Mouse (Mus musculus) c-Kit-positive CD71-negative TER-119-negative erythroid progenitor cells, embryonic 14.5 days (primary cell): Measurements from ENCODE around the gene Sgtb.
A peak's percentile ranks its signal among the peaks of the same experiment; 100 is the strongest.

ENCODE experiments used
- DNase-seq: peaks from one replicate; pipeline ENCODE4 v3.0.0-alpha.2; 2013; ENCODE audit warnings: low read depth

Gene Sgtb

DNA sequence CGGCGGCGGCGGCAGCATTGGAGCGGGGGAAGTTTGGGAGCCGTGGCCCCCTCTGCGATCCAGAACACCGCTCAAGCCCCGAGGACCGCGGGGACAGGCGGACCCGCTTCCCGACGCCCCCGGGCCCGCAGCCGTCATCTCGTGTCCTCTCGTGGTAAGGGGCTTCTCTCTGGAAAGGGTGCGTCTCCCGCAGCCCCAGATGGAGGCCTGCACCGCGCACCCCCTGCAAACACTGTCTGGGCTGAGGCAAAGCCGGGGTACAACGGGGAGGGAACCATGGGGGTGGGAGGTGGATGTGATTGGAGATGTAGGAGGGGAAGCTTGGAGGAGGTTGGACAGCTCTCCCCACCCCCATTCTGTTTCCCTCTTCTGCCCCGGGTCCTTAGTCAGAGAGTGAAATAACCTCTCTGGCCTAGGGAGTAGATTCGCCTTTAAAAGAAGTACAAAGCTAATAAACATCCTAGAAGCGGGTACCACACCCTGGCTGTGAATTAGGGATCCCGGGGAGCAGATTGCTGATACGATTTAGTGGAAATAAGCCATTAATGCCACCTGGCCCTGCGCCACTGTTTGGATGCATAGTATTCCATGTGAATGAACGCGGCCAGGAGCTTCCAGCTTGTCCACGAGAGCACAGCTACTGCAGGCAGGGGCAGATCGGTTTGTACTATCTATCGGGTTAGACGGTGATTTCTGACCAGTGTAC, 428 bp downstream of the Sgtb start:
- no peak for DNase-seq

DNA sequence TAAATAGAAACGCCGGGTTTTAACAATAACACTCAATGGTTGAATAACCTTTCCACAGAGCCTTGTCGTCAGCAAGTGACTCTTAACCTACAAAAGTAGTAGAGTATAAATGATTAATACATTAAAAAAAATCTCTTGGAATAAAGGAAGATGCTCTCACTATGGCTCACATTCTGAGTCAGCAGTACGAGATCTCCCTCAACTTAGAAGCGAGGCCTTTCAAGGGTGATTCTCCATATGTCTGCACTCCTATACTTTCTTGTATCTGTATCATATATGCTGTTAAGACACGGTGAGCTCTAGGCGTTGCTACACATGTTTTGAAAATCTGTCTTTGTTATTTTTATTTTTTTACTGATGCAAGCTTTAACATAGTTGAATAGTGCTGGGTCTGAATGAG, 985 bp downstream of the Sgtb start:
- no peak for DNase-seq

GRCm38 (mm10) chr13:104112266-104112900, 2.8 kb downstream of the Sgtb start:
- no peak for DNase-seq

- no peak for DNase-seq
Measured at GRCm38 (mm10) chr13:104113782-104114181, 4.2 kb downstream of the Sgtb start.

- no peak for DNase-seq
Measured at GRCm38 (mm10) chr13:104114827-104115226, 5.3 kb downstream of the Sgtb start.

GRCm38 (mm10) chr13:104122078-104122840, 12.7 kb downstream of the Sgtb start:
- DNase-seq, result no peak

DNA sequence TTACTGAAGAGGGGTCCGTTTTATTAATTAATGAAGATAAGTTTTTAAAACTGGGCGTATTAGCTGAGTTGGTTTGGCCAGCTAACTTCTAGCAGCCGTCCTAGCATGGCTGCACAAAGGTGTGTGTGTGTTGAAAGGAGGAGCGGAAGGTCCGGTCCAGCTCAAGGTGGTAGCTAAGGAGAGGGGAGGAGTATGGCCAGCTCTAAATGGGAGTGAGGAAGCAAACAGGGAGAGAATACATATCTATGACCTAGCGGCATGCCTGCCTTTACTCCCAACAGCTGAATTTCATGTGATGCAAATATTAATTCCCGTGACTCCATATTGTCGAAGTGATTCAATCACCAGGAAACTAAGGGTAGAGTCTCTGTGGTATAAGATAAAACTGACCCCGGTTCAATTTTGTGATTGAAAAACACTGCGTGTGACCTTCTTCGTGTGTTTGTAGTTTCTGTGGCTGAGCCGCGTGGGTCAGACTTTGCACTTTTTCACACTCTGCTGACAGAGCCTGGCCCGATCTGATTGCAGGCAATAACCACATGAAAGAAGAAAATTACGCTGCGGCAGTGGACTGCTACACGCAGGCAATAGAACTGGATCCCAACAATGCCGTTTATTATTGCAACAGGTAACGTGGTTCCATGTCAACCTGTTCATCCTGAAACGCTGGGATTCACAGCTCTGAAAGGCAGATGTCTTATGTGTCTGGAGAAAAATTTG, 14.3 kb downstream of the Sgtb start:
- no peak for DNase-seq

GRCm38 (mm10) chr13:104132561-104132960, 23.0 kb downstream of the Sgtb start:
- no peak for DNase-seq

DNA sequence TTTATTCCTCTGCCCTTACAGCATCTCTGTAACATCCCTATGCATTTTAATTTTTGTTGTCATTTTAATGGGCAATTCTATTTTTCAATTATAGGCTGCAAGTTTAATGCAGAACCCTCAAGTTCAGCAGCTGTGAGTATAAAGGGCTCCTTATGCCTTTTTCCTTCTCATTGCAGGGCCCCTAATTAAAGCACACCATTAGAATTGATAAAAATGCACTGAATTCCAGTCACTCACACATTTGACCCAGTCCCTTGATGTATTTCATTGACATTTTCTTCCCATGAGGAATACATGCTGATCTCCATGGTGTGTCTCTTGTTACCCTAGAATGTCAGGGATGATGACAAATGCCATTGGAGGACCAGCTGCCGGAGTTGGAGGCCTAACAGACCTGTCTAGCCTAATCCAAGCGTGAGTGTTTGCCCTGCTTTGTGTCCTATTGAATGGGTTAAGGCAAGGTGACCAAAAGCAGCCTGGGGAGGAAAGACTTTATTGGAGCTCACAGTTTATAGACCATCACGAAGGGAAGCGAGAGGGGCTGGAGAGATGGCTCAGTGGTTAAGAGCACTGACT, 25.1 kb downstream of the Sgtb start:
- DNase-seq, result no peak

DNA sequence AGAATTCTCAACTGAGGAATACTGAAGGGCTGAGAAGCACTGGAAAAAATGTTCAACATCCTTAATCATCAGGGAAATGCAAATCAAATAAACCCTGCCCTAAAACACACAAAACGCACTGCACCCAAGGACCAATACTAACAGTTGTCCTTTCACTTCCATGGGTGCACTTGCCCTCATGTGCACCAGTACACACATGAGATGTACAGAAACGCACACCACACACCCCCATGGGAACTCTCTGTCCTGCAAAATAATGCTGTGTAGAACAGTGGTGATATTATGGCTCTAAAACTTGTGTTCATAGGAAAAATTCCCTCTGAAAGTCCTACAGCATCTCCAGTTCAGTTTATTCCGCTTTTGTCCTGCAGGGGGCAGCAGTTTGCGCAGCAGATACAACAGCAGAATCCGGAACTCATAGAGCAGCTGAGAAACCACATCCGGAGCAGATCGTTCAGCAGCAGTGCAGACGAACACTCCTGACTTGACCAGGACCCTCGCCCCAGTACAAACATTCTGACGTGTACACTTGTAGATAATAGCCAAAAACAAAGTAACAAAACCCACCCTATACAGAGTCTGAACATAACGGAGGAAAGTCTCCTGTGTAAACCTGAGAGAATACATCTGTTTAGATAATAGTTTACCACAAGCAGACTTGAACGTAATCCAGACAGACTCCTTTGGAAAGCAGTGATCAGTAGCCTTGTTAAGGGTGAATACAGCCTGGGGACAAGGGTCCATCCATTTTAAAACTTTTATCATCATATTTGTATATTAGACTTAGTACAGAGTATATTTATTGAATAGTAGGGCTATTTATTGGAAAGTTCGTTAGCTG, 30.0 kb downstream of the Sgtb start:
- peak; percentile 77 for DNase-seq

GRCm38 (mm10) chr13:104144871-104145270, 35.3 kb downstream of the Sgtb start:
- no peak for DNase-seq

GRCm38 (mm10) chr13:104145646-104146045, 36.1 kb downstream of the Sgtb start:
- no peak for DNase-seq

GRCm38 (mm10) chr13:104154180-104154579, 44.6 kb downstream of the Sgtb start:
- DNase-seq, result no peak

GRCm38 (mm10) chr13:104155106-104155505, 45.6 kb downstream of the Sgtb start:
- DNase-seq, result no peak

GRCm38 (mm10) chr13:104155686-104156085, 46.1 kb downstream of the Sgtb start:
- DNase-seq, result no peak

DNA sequence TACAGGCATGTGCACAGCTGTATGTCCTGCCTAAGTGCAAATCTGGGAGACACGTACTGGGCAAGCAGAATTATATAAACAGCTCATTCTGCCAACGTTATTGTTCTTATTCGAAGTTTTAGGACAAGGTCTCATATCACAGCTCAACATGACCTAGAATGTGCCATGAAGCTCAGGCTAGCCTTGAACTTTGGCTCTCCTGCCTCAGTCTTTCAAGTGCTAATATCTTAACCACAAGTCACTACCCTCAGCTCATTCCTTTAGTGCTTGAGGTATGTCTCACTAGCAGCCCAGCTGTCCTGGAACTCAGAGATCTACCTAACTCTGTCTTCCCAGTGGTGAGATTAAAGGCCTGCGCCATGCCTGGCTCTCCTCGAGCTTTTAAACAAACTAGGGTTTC, 62.2 kb downstream of the Sgtb start:
- no peak for DNase-seq

DNA sequence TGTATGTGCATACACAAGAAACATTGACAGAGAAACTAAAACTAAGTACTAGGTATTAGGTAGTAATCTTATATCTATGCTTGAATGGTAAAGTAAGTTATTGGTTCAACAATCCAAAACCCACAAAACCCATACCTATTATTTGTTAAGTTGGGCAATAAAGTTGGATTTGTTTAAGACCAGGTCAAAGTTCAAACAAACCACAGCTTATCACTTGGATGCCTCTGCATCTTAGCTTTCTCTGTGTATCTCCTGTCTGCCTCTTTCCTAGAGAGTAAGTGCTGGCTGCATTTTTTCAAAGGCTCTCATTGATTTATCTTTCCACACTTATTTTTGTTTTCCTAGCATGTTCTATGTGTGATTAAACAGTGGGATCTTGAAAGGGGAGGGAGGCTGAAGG, 63.0 kb downstream of the Sgtb start:
- no peak for DNase-seq

DNA sequence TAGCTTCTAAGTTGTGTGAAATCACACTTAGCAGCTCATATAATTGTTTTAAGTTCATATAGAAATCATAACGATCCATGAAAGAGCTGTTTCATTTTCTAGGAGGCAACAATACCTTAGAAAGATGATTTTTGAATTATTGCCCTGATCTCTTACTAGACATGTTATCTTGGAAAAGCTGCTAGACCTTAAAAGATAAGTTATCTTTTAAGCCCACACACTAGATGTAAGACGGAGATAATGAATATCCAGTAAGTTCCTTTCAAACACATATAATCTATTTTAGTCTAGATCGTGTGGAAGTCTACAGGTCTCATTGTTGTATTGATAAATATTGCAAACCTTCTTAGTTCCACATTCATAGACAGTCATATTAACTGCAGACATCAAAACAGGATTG, 67.3 kb downstream of the Sgtb start:
- no peak for DNase-seq

DNA sequence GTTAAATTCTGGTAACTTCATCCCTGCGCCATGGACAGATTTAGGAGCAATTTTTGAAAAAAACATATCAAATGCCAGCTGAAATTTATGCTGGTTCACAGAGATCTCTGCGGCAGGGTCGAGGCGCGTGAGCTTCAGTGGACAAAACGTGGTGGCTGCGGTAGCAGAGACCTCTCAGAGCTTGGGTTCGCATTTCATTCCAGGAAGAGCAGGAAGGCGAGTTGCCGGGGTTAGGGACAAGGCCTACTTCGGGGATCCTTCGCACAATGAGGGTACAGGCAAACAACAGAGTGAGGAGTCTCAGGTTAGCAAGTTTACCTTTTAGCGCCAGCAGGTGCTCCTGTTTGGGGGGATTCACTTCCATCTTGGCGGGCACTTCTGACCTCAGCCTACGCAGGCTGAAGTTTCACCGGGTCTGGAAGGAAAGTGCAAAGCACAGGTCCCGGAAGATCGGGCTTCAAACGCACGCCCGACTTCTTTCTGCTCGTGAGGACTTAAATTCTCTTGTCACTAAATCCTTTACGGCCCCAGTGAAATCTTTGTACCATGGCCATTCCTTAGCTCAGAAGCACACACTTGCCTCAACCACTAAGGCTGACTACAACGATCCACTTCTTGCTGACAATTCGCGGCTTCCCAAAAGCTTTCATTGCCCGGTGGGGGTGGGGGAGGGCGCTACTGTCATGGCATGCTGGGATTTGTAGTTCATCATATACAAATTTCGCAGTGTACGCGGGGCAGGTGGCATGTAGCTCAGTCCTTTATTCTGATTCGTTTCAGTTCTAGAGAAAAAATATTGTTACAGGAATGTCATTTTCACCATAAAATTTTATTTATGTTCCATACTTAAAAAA, 68.5 kb downstream of the Sgtb start, which contains the start of gene Trappc13:
Gene Trappc13, minus strand, starts transcription at position 674 of the 854 bp plus-strand sequence.
- peak; percentile 80 for DNase-seq

DNA sequence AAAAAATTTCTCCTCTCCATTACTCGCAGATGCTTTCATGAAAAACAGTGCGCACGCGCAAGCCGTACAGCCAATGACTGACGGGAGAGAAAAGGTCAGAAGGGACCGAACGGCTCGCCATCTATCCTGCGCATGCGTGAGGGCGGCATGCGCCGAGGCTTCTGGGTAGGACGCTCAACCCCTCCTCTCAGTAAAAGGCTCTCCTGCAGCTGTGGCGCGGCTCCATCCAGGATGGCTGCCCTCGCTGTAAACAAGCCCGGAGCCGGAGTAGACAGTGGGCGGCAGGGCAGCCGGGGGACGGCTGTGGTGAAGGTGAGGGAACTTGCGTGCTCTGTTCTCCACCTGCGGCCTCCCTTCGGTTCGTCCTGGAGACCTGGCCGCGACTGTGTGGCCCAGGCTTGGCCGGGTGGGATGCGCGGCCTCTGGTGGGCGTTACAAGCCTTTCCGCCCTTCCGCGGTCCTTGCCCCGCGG, 69.1 kb downstream of the Sgtb start, which contains the start of gene Trim23:
Gene Trim23, plus strand, starts transcription at position 148 of the 472 bp plus-strand sequence.
- DNase-seq, result peak; percentile 99
